Mouse (Mus musculus): Measurements from ENCODE around the gene Hspa1b. TPM values are rescaled to one million over a fixed set of nuclear protein-coding genes. Genes with fewer than 3 reads are reported as not detected.

The Hspa1b gene
- polyA plus RNA-seq, 1 experiment = 20.9 TPM

GRCm38 (mm10) chr17:34932287-34932686 is 26.8 kb downstream of the Hspa1b start:
- 0 out of 2 replicates have a peak, but pooled peaks cover 2% of the 10 kb centered on the region for H3K4me1 ChIP-seq (ENCODE audit: control insufficient read depth, insufficient read depth, low read length)
- TF ChIP-seq POLR2A (IDR thresholded peaks at IDR 0.05; ENCODE audit: low read depth, low read length) (no peak), CTCF (IDR thresholded peaks at IDR 0.05; ENCODE audit: borderline replicate concordance, insufficient read depth, low read length) (no peak)
- no peak overlapping the region for H3K27ac ChIP-seq (ENCODE audit: insufficient read depth, low read length)
- H3K4me3 ChIP-seq (ENCODE audit: insufficient read depth, low read length) = peak overlapping the region; percentile 79

GRCm38 (mm10) chr17:34931735-34932098 is 27.3 kb downstream of the Hspa1b start:
- Histone ChIP-seq H3K4me1 (ENCODE audit: control insufficient read depth, insufficient read depth, low read length) (0 out of 2 replicates have a peak, but pooled peaks cover 2% of the 10 kb centered on the region), H3K27ac (ENCODE audit: insufficient read depth, low read length) (no peak overlapping the region), H3K4me3 (ENCODE audit: insufficient read depth, low read length) (peak overlapping the region; percentile 79)
- TF ChIP-seq CTCF (IDR thresholded peaks at IDR 0.05; ENCODE audit: borderline replicate concordance, insufficient read depth, low read length) = no peak
- TF ChIP-seq POLR2A (IDR thresholded peaks at IDR 0.05; ENCODE audit: low read depth, low read length) = no peak

- TF ChIP-seq POLR2A (IDR thresholded peaks at IDR 0.05; ENCODE audit: low read depth, low read length) (peak; percentile 81), CTCF (IDR thresholded peaks at IDR 0.05; ENCODE audit: borderline replicate concordance, insufficient read depth, low read length) (peak; percentile 13; the same call in 1 of the 2 replicates)
- Histone ChIP-seq H3K4me1 (ENCODE audit: control insufficient read depth, insufficient read depth, low read length) (0 out of 2 replicates have a peak, but pooled peaks cover 2% of the 10 kb centered on the region), H3K27ac (ENCODE audit: insufficient read depth, low read length) (no peak within 1 kb of the TSS), H3K4me3 (ENCODE audit: insufficient read depth, low read length) (peak within 1 kb of the TSS; percentile 79)
These were observed 27.8 kb downstream of the Hspa1b start, which contains the start of gene Neu1 for GRCm38 (mm10) chr17:34931061-34931734. Neu1 (plus strand) TSS chr17:34931253.

- TF ChIP-seq POLR2A (IDR thresholded peaks at IDR 0.05; ENCODE audit: low read depth, low read length) (no peak), CTCF (IDR thresholded peaks at IDR 0.05; ENCODE audit: borderline replicate concordance, insufficient read depth, low read length) (no peak)
- H3K27ac ChIP-seq (ENCODE audit: insufficient read depth, low read length) = no peak overlapping the region
These were observed 30.2 kb downstream of the Hspa1b start for GRCm38 (mm10) chr17:34928841-34929240.

GRCm38 (mm10) chr17:34927306-34928019 is 31.6 kb downstream of the Hspa1b start:
- no peak overlapping the region for H3K4me3 ChIP-seq (ENCODE audit: insufficient read depth, low read length)
- 0 out of 2 replicates have a peak, but pooled peaks cover 2% of the 10 kb centered on the region for H3K4me1 ChIP-seq (ENCODE audit: control insufficient read depth, insufficient read depth, low read length)
- no peak overlapping the region for H3K27ac ChIP-seq (ENCODE audit: insufficient read depth, low read length)
- TF ChIP-seq CTCF (IDR thresholded peaks at IDR 0.05; ENCODE audit: borderline replicate concordance, insufficient read depth, low read length) (no peak), POLR2A (IDR thresholded peaks at IDR 0.05; ENCODE audit: low read depth, low read length) (no peak)

More at GRCm38 (mm10) chr17:34928841-34929240, 30.2 kb downstream of the Hspa1b start:
- Histone ChIP-seq H3K4me3 (ENCODE audit: insufficient read depth, low read length) (no peak overlapping the region), H3K4me1 (ENCODE audit: control insufficient read depth, insufficient read depth, low read length) (0 out of 2 replicates have a peak, but pooled peaks cover 2% of the 10 kb centered on the region)

GRCm38 (mm10) chr17:34924258-34924657 is 34.8 kb downstream of the Hspa1b start:
- Histone ChIP-seq H3K4me1 (ENCODE audit: control insufficient read depth, insufficient read depth, low read length) (no peaks in the 10 kb centered on the region), H3K27ac (ENCODE audit: insufficient read depth, low read length) (no peak overlapping the region), H3K4me3 (ENCODE audit: insufficient read depth, low read length) (no peak overlapping the region)
- TF ChIP-seq POLR2A (IDR thresholded peaks at IDR 0.05; ENCODE audit: low read depth, low read length) (no peak), CTCF (IDR thresholded peaks at IDR 0.05; ENCODE audit: borderline replicate concordance, insufficient read depth, low read length) (no peak)

GRCm38 (mm10) chr17:34922939-34923338 is 36.1 kb downstream of the Hspa1b start:
- H3K4me1 ChIP-seq (ENCODE audit: control insufficient read depth, insufficient read depth, low read length) = no peaks in the 10 kb centered on the region
- TF ChIP-seq CTCF (IDR thresholded peaks at IDR 0.05; ENCODE audit: borderline replicate concordance, insufficient read depth, low read length) = no peak
- no peak for TF ChIP-seq POLR2A (IDR thresholded peaks at IDR 0.05; ENCODE audit: low read depth, low read length)
- no peak overlapping the region for H3K4me3 ChIP-seq (ENCODE audit: insufficient read depth, low read length)
- no peak overlapping the region for H3K27ac ChIP-seq (ENCODE audit: insufficient read depth, low read length)

GRCm38 (mm10) chr17:34917188-34917587 is 41.9 kb downstream of the Hspa1b start:
- Histone ChIP-seq H3K27ac (ENCODE audit: insufficient read depth, low read length) (no peak overlapping the region), H3K4me3 (ENCODE audit: insufficient read depth, low read length) (no peak overlapping the region), H3K4me1 (ENCODE audit: control insufficient read depth, insufficient read depth, low read length) (no peaks in the 10 kb centered on the region)
- TF ChIP-seq CTCF (IDR thresholded peaks at IDR 0.05; ENCODE audit: borderline replicate concordance, insufficient read depth, low read length) (no peak), POLR2A (IDR thresholded peaks at IDR 0.05; ENCODE audit: low read depth, low read length) (no peak)

- Histone ChIP-seq H3K4me3 (ENCODE audit: insufficient read depth, low read length) (no peak overlapping the region), H3K27ac (ENCODE audit: insufficient read depth, low read length) (no peak overlapping the region), H3K4me1 (ENCODE audit: control insufficient read depth, insufficient read depth, low read length) (no peaks in the 10 kb centered on the region)
- no peak for TF ChIP-seq CTCF (IDR thresholded peaks at IDR 0.05; ENCODE audit: borderline replicate concordance, insufficient read depth, low read length)
- no peak for TF ChIP-seq POLR2A (IDR thresholded peaks at IDR 0.05; ENCODE audit: low read depth, low read length)
These were observed 42.7 kb downstream of the Hspa1b start for GRCm38 (mm10) chr17:34916316-34916715.

GRCm38 (mm10) chr17:34915410-34915831 is 43.6 kb downstream of the Hspa1b start:
- 0 out of 2 replicates have a peak, but pooled peaks have one; percentile 20 for TF ChIP-seq CTCF (IDR thresholded peaks at IDR 0.05; ENCODE audit: borderline replicate concordance, insufficient read depth, low read length)
- TF ChIP-seq POLR2A (IDR thresholded peaks at IDR 0.05; ENCODE audit: low read depth, low read length) = no peak
- Histone ChIP-seq H3K4me1 (ENCODE audit: control insufficient read depth, insufficient read depth, low read length) (no peaks in the 10 kb centered on the region), H3K27ac (ENCODE audit: insufficient read depth, low read length) (no peak overlapping the region), H3K4me3 (ENCODE audit: insufficient read depth, low read length) (no peak overlapping the region)

All from embryonic fibroblast, embryonic 13.5 days (primary cell).